Mouse (Mus musculus): ENCODE results near the gene Gatc. TPM values are rescaled to one million over a fixed set of nuclear protein-coding genes. Genes with fewer than 3 reads are reported as not detected.

Gatc gene
- polyA plus RNA-seq, 1 experiment = 32.8 TPM

GRCm38 (mm10) chr5:115326875-115327609 is 13.9 kb downstream of the Gatc start, which contains the start of gene Srsf9:
Gene Srsf9, plus strand, starts transcription at chr5:115327177.
- Histone ChIP-seq H3K27ac (ENCODE audit: insufficient read depth, low read length) (peak within 1 kb of the TSS; percentile 76), H3K27me3 (ENCODE audit: control insufficient read depth, insufficient read depth, low read length) (no peaks in the 10 kb centered on the region), H3K4me3 (replicated peaks; ENCODE audit: insufficient read depth, low read depth, low read length) (peak within 1 kb of the TSS; percentile 78), H3K4me1 (ENCODE audit: control insufficient read depth, insufficient read depth, low read length) (peaks cover 12% of the 10 kb centered on the region)
- DNase-seq = peak; percentile 96 to 97
- TF ChIP-seq CTCF (IDR thresholded peaks at IDR 0.05; ENCODE audit: borderline replicate concordance, insufficient read depth, low read depth, low read length) (no peak), POLR2A (IDR thresholded peaks at IDR 0.05; ENCODE audit: borderline replicate concordance, insufficient read depth, low read length) (peak; percentile 78)
- under 1% methylated on average over 88 of the region's 97 CpGs for WGBS

GRCm38 (mm10) chr5:115326256-115326831 is 14.6 kb downstream of the Gatc start:
- Histone ChIP-seq H3K27me3 (ENCODE audit: control insufficient read depth, insufficient read depth, low read length) (no peaks in the 10 kb centered on the region), H3K4me1 (ENCODE audit: control insufficient read depth, insufficient read depth, low read length) (peaks cover 12% of the 10 kb centered on the region), H3K4me3 (replicated peaks; ENCODE audit: insufficient read depth, low read depth, low read length) (peak overlapping the region; percentile 78), H3K27ac (ENCODE audit: insufficient read depth, low read length) (peak overlapping the region; percentile 76)
- DNase-seq = peak in 1 of 2 experiments; percentile 37
- 15% methylated on average over 11 of the region's 11 CpGs for WGBS
- no peak for TF ChIP-seq POLR2A (IDR thresholded peaks at IDR 0.05; ENCODE audit: borderline replicate concordance, insufficient read depth, low read length)
- no peak for TF ChIP-seq CTCF (IDR thresholded peaks at IDR 0.05; ENCODE audit: borderline replicate concordance, insufficient read depth, low read depth, low read length)

- no peaks in the 10 kb centered on the region for H3K27me3 ChIP-seq (ENCODE audit: control insufficient read depth, insufficient read depth, low read length)
- H3K4me1 ChIP-seq (ENCODE audit: control insufficient read depth, insufficient read depth, low read length) = peaks cover 14% of the 10 kb centered on the region
- peak; percentile 85 to 90 for DNase-seq
- no peak; the same call in 1 of the 2 replicates for TF ChIP-seq POLR2A (IDR thresholded peaks at IDR 0.05; ENCODE audit: borderline replicate concordance, insufficient read depth, low read length)
- peak; percentile 58; the same call in 1 of the 2 replicates for TF ChIP-seq CTCF (IDR thresholded peaks at IDR 0.05; ENCODE audit: borderline replicate concordance, insufficient read depth, low read depth, low read length)
- 2% methylated on average over 22 of the region's 22 CpGs for WGBS
- peak overlapping the region; percentile 65 for H3K4me3 ChIP-seq (replicated peaks; ENCODE audit: insufficient read depth, low read depth, low read length)
- peak overlapping the region; percentile 63 for H3K27ac ChIP-seq (ENCODE audit: insufficient read depth, low read length)
Observed at GRCm38 (mm10) chr5:115319004-115319940, 21.7 kb downstream of the Gatc start.

- 29% methylated on average over 10 of the region's 10 CpGs for WGBS
- DNase-seq = no peak
- no peak overlapping the region for H3K4me3 ChIP-seq (replicated peaks; ENCODE audit: insufficient read depth, low read depth, low read length)
Observed at GRCm38 (mm10) chr5:115317645-115318328, 23.2 kb downstream of the Gatc start.

GRCm38 (mm10) chr5:115316968-115317644 is 23.9 kb downstream of the Gatc start:
- Histone ChIP-seq H3K4me1 (ENCODE audit: control insufficient read depth, insufficient read depth, low read length) (peaks cover 14% of the 10 kb centered on the region), H3K4me3 (replicated peaks; ENCODE audit: insufficient read depth, low read depth, low read length) (no peak overlapping the region), H3K27me3 (ENCODE audit: control insufficient read depth, insufficient read depth, low read length) (no peaks in the 10 kb centered on the region), H3K27ac (ENCODE audit: insufficient read depth, low read length) (no peak overlapping the region; the same call in 1 of the 2 replicates)
- 18% methylated on average over 14 of the region's 14 CpGs for WGBS
- no peak for DNase-seq
- TF ChIP-seq CTCF (IDR thresholded peaks at IDR 0.05; ENCODE audit: borderline replicate concordance, insufficient read depth, low read depth, low read length) = no peak
- no peak for TF ChIP-seq POLR2A (IDR thresholded peaks at IDR 0.05; ENCODE audit: borderline replicate concordance, insufficient read depth, low read length)

More at GRCm38 (mm10) chr5:115317645-115318328, 23.2 kb downstream of the Gatc start:
- Histone ChIP-seq H3K4me1 (ENCODE audit: control insufficient read depth, insufficient read depth, low read length) (peaks cover 14% of the 10 kb centered on the region), H3K27me3 (ENCODE audit: control insufficient read depth, insufficient read depth, low read length) (no peaks in the 10 kb centered on the region), H3K27ac (ENCODE audit: insufficient read depth, low read length) (no peak overlapping the region)
- TF ChIP-seq POLR2A (IDR thresholded peaks at IDR 0.05; ENCODE audit: borderline replicate concordance, insufficient read depth, low read length) (no peak), CTCF (IDR thresholded peaks at IDR 0.05; ENCODE audit: borderline replicate concordance, insufficient read depth, low read depth, low read length) (no peak)

GRCm38 (mm10) chr5:115313668-115313943 is 27.4 kb downstream of the Gatc start:
- Histone ChIP-seq H3K4me3 (replicated peaks; ENCODE audit: insufficient read depth, low read depth, low read length) (no peak overlapping the region), H3K27me3 (ENCODE audit: control insufficient read depth, insufficient read depth, low read length) (no peaks in the 10 kb centered on the region), H3K27ac (ENCODE audit: insufficient read depth, low read length) (no peak overlapping the region), H3K4me1 (ENCODE audit: control insufficient read depth, insufficient read depth, low read length) (peaks cover 11% of the 10 kb centered on the region)
- DNase-seq = no peak
- TF ChIP-seq POLR2A (IDR thresholded peaks at IDR 0.05; ENCODE audit: borderline replicate concordance, insufficient read depth, low read length) = no peak
- no peak for TF ChIP-seq CTCF (IDR thresholded peaks at IDR 0.05; ENCODE audit: borderline replicate concordance, insufficient read depth, low read depth, low read length)
- 75% methylated on average over 5 of the region's 5 CpGs for WGBS
